Mouse (Mus musculus): ENCODE measurements around the gene Cst13. TPM values are rescaled to one million over a fixed set of nuclear protein-coding genes. Genes with fewer than 3 reads are reported as not detected.
"Not testable (repeated sequence)": the region's sequence is repeated elsewhere in the genome, so short reads cannot be mapped to it uniquely, and the experiment has no call there.

Gene Cst13
- polyA plus RNA-seq (2012; fragmentation: generic; extraction: Trizol), result not detected
- long read RNA-seq, experiment 1, result 0 reads
- long read RNA-seq, experiment 2, result 0 reads

GRCm38 (mm10) chr2:148819909-148820308 lies at the start of gene Cst13:
Gene Cst13 (plus strand): TSS chr2:148820081.
- Histone ChIP-seq H3K79me2 (ENCODE audit: control insufficient read depth, insufficient read depth) (no peaks in the 10 kb centered on the region), H3ac (ENCODE audit: control insufficient read depth, insufficient read length, low read depth) (no peak within 1 kb of the TSS), H3K79me3 (ENCODE audit: low read depth) (no peaks in the 10 kb centered on the region), H3K36me3 (ENCODE audit: control insufficient read depth, insufficient read depth) (no peaks in the 10 kb centered on the region), H3K27me3 (ENCODE audit: control insufficient read depth, insufficient read depth, insufficient read length) (no peaks in the 10 kb centered on the region), H3K4me3 (ENCODE audit: insufficient read depth, poor library complexity, severe bottlenecking) (no peak within 1 kb of the TSS)
- TF ChIP-seq CTCF (IDR thresholded peaks at IDR 0.05; ENCODE audit: control insufficient read depth, insufficient read depth, insufficient read length) (no peak), MYOD1 (IDR thresholded peaks at IDR 0.05; ENCODE audit: control insufficient read depth, insufficient read length, low read depth) (no peak), FOSL1 (IDR thresholded peaks at IDR 0.05; ENCODE audit: insufficient read depth, low read length, poor library complexity, severe bottlenecking) (no peak), CEBPB (IDR thresholded peaks at IDR 0.05; ENCODE audit: low read depth) (no peak)

DNA sequence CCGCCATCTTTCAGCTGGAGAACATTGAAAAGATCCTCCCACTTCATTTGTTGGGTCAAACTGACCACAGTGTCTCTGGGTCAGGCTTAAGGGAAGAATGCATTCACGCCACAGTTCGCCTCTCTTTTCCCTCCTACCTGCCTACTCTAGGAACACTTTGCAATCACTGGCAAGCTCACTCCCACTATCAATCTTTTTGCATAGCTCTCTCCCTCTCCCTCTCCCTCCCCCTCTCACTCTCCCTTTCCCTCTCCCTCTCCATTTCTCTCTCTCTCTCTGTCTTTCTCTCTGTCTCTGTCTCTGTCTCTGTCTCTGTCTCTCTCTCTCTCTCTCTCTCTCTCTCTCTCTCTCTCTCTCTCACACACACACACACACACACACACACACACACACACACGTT lies 48.5 kb upstream of the Cst13 start, which contains the start of gene Cst11:
Cst11 (minus strand) TSS at position 101 of the 400 bp plus-strand sequence.
- not testable (repeated sequence) for H3K79me3 ChIP-seq (ENCODE audit: low read depth); H3K27me3 ChIP-seq (ENCODE audit: control insufficient read depth, insufficient read depth, insufficient read length); H3K4me3 ChIP-seq (ENCODE audit: insufficient read depth, poor library complexity, severe bottlenecking); H3ac ChIP-seq (ENCODE audit: control insufficient read depth, insufficient read length, low read depth); H3K36me3 ChIP-seq (ENCODE audit: control insufficient read depth, insufficient read depth); H3K79me2 ChIP-seq (ENCODE audit: control insufficient read depth, insufficient read depth)

- Histone ChIP-seq H3K27me3 (ENCODE audit: control insufficient read depth, insufficient read depth, insufficient read length) (no peaks in the 10 kb centered on the region), H3K4me3 (ENCODE audit: insufficient read depth, poor library complexity, severe bottlenecking) (no peak within 1 kb of the TSS), H3K79me2 (ENCODE audit: control insufficient read depth, insufficient read depth) (no peaks in the 10 kb centered on the region), H3ac (ENCODE audit: control insufficient read depth, insufficient read length, low read depth) (no peak within 1 kb of the TSS), H3K36me3 (ENCODE audit: control insufficient read depth, insufficient read depth) (no peaks in the 10 kb centered on the region), H3K79me3 (ENCODE audit: low read depth) (no peaks in the 10 kb centered on the region)
- no peak for TF ChIP-seq FOSL1 (IDR thresholded peaks at IDR 0.05; ENCODE audit: insufficient read depth, low read length, poor library complexity, severe bottlenecking)
- TF ChIP-seq MAX (IDR thresholded peaks at IDR 0.05), result no peak
- no peak for TF ChIP-seq MYOG (IDR thresholded peaks at IDR 0.05; ENCODE audit: control insufficient read depth, extremely low read depth, insufficient read length)
- no peak for TF ChIP-seq MYOD1 (IDR thresholded peaks at IDR 0.05; ENCODE audit: control insufficient read depth, insufficient read length, low read depth)
- TF ChIP-seq CTCF (IDR thresholded peaks at IDR 0.05; ENCODE audit: control insufficient read depth, insufficient read depth, insufficient read length), result no peak
- TF ChIP-seq USF1 (IDR thresholded peaks at IDR 0.05; ENCODE audit: low read depth), result no peak
- no peak for TF ChIP-seq CEBPB (IDR thresholded peaks at IDR 0.05; ENCODE audit: low read depth)
Observed at GRCm38 (mm10) chr2:148781709-148782108, 38.2 kb upstream of the Cst13 start, which contains the start of gene 8030411F24Rik. Gene 8030411F24Rik (plus strand): TSS chr2:148782009.

- no peaks in the 10 kb centered on the region for H3K79me3 ChIP-seq (ENCODE audit: low read depth)
Observed at GRCm38 (mm10) chr2:148789142-148789541, 30.7 kb upstream of the Cst13 start, which contains the start of gene Cst12. Gene Cst12 (plus strand): TSS chr2:148789361.

GRCm38 (mm10) chr2:148798485-148798884 lies 21.4 kb upstream of the Cst13 start, which contains the start of gene Cst8:
Gene Cst8 (plus strand): TSS chr2:148798785.
- Histone ChIP-seq H3K79me3 (ENCODE audit: low read depth) (no peaks in the 10 kb centered on the region), H3K4me3 (ENCODE audit: insufficient read depth, poor library complexity, severe bottlenecking) (no peak within 1 kb of the TSS), H3K79me2 (ENCODE audit: control insufficient read depth, insufficient read depth) (no peaks in the 10 kb centered on the region), H3ac (ENCODE audit: control insufficient read depth, insufficient read length, low read depth) (no peak within 1 kb of the TSS), H3K27me3 (ENCODE audit: control insufficient read depth, insufficient read depth, insufficient read length) (no peaks in the 10 kb centered on the region), H3K36me3 (ENCODE audit: control insufficient read depth, insufficient read depth) (no peaks in the 10 kb centered on the region)
- TF ChIP-seq MYOG (IDR thresholded peaks at IDR 0.05; ENCODE audit: control insufficient read depth, extremely low read depth, insufficient read length), result no peak
- TF ChIP-seq CEBPB (IDR thresholded peaks at IDR 0.05; ENCODE audit: low read depth), result no peak
- no peak for TF ChIP-seq MAX (IDR thresholded peaks at IDR 0.05)
- TF ChIP-seq FOSL1 (IDR thresholded peaks at IDR 0.05; ENCODE audit: insufficient read depth, low read length, poor library complexity, severe bottlenecking), result no peak
- no peak for TF ChIP-seq USF1 (IDR thresholded peaks at IDR 0.05; ENCODE audit: low read depth)
- TF ChIP-seq CTCF (IDR thresholded peaks at IDR 0.05; ENCODE audit: control insufficient read depth, insufficient read depth, insufficient read length), result no peak
- no peak for TF ChIP-seq MYOD1 (IDR thresholded peaks at IDR 0.05; ENCODE audit: control insufficient read depth, insufficient read length, low read depth)

More at GRCm38 (mm10) chr2:148789142-148789541, 30.7 kb upstream of the Cst13 start, which contains the start of gene Cst12:
- H3K36me3 ChIP-seq (ENCODE audit: control insufficient read depth, insufficient read depth), result no peaks in the 10 kb centered on the region
- no peaks in the 10 kb centered on the region for H3K79me2 ChIP-seq (ENCODE audit: control insufficient read depth, insufficient read depth)
- H3ac ChIP-seq (ENCODE audit: control insufficient read depth, insufficient read length, low read depth), result no peak within 1 kb of the TSS
- TF ChIP-seq MAX (IDR thresholded peaks at IDR 0.05) (no peak), FOSL1 (IDR thresholded peaks at IDR 0.05; ENCODE audit: insufficient read depth, low read length, poor library complexity, severe bottlenecking) (no peak), CTCF (IDR thresholded peaks at IDR 0.05; ENCODE audit: control insufficient read depth, insufficient read depth, insufficient read length) (no peak), MYOG (IDR thresholded peaks at IDR 0.05; ENCODE audit: control insufficient read depth, extremely low read depth, insufficient read length) (no peak), CEBPB (IDR thresholded peaks at IDR 0.05; ENCODE audit: low read depth) (no peak), MYOD1 (IDR thresholded peaks at IDR 0.05; ENCODE audit: control insufficient read depth, insufficient read length, low read depth) (no peak), USF1 (IDR thresholded peaks at IDR 0.05; ENCODE audit: low read depth) (no peak)
- no peak within 1 kb of the TSS for H3K4me3 ChIP-seq (ENCODE audit: insufficient read depth, poor library complexity, severe bottlenecking)
- H3K27me3 ChIP-seq (ENCODE audit: control insufficient read depth, insufficient read depth, insufficient read length), result no peaks in the 10 kb centered on the region

DNA sequence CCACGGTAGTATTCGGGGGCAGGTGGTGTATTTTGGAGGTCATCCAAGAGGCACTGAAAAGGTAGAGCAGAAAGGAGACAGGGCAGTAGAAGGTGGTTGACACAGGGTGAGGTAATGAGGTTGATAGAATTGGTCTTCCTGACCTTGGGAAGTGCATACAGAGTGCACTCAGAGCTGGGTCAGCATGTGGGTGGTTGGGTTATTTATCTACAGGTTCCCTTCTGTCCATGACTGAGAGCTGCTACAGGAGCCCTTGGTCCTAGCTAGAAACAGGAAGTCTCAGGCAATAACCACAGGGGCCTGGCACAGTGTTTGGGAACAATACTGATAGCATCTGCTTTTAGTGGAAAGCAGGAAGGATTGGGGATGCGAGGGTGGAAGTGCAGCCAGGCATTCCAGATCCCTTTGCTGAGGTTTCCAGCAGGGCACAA lies 18.4 kb upstream of the Cst13 start:
- H3K79me3 ChIP-seq (ENCODE audit: low read depth), result no peaks in the 10 kb centered on the region
- no peaks in the 10 kb centered on the region for H3K27me3 ChIP-seq (ENCODE audit: control insufficient read depth, insufficient read depth, insufficient read length)
- no peaks in the 10 kb centered on the region for H3K79me2 ChIP-seq (ENCODE audit: control insufficient read depth, insufficient read depth)
- no peak overlapping the region for H3K4me3 ChIP-seq (ENCODE audit: insufficient read depth, poor library complexity, severe bottlenecking)
- no peaks in the 10 kb centered on the region for H3K36me3 ChIP-seq (ENCODE audit: control insufficient read depth, insufficient read depth)
- TF ChIP-seq USF1 (IDR thresholded peaks at IDR 0.05; ENCODE audit: low read depth), result no peak
- no peak for TF ChIP-seq MYOG (IDR thresholded peaks at IDR 0.05; ENCODE audit: control insufficient read depth, extremely low read depth, insufficient read length)
- TF ChIP-seq MYOD1 (IDR thresholded peaks at IDR 0.05; ENCODE audit: control insufficient read depth, insufficient read length, low read depth), result no peak
- TF ChIP-seq MAX (IDR thresholded peaks at IDR 0.05), result no peak
- TF ChIP-seq FOSL1 (IDR thresholded peaks at IDR 0.05; ENCODE audit: insufficient read depth, low read length, poor library complexity, severe bottlenecking), result no peak
- no peak for TF ChIP-seq CEBPB (IDR thresholded peaks at IDR 0.05; ENCODE audit: low read depth)
- no peak for TF ChIP-seq CTCF (IDR thresholded peaks at IDR 0.05; ENCODE audit: control insufficient read depth, insufficient read depth, insufficient read length)
- H3ac ChIP-seq (ENCODE audit: control insufficient read depth, insufficient read length, low read depth), result no peak overlapping the region
